Mouse (Mus musculus) cortical plate, adult 2 months (tissue): ENCODE results near the gene Mrpl2. TPM values are rescaled to one million over a fixed set of nuclear protein-coding genes. Genes with fewer than 3 reads are reported as not detected.

Experiments used
- H3K27ac ChIP-seq: fragments of 200-500 bp; 2 replicates; pipeline ENCODE4 v1.5.1; 2012; ENCODE audit warnings: low read length, control low read depth, inconsistent platforms; ENCODE audit not compliant: insufficient read depth
- H3K4me1 ChIP-seq: fragments of 200-500 bp; 2 replicates; pipeline ENCODE4 v1.6.1; 2011; ENCODE audit warnings: low read length; ENCODE audit not compliant: control insufficient read depth, insufficient read depth
- H3K4me3 ChIP-seq: fragments of 200-500 bp; 2 replicates; pipeline ENCODE4 v1.5.1; 2011; ENCODE audit warnings: mild to moderate bottlenecking, low read length, control low read depth; ENCODE audit not compliant: insufficient read depth
- CTCF ChIP-seq: fragments of 200-500 bp; IDR thresholded peaks from 2 replicates; pipeline ENCODE4 v1.5.1; 2011; ENCODE audit warnings: mild to moderate bottlenecking, control low read depth, low read length; ENCODE audit not compliant: insufficient read depth; ENCODE audit errors: extremely low read depth
- POLR2A ChIP-seq: fragments of 200-500 bp; IDR thresholded peaks from 2 replicates; pipeline ENCODE4 v1.6.1; 2011; ENCODE audit warnings: mild to moderate bottlenecking, low read length, control low read depth; ENCODE audit not compliant: insufficient read depth; ENCODE audit errors: extremely low read depth
- polyA plus RNA-seq: library from polyadenylated mRNA; depleted of rRNA; stranded (reverse); fragments of >200 nt; gene quantifications from 2 replicates; pipeline ENCODE4 v1.2.3, GENCODE M21; 2012

Gene Mrpl2
- polyA plus RNA-seq, 1 experiment: 46.2 TPM

DNA sequence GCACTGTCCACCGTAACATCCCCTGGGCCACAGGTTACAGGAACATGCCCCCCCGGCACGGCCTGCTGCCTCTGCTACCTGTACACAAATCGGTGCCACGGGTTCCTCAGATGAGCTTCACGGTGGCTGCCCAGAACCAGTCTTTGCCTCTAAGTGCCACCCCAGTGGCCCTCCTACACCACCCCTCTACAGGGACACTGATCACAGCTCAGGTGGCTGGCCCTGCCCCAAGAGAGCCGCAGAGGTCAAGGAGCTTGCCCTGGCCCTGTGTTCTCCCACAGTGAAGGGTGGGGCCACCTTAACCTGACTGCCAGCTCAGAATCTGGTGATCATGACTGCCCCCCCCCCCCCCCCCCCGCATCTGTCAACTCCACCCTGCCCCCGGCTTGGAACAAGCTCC lies 32.4 kb downstream of the Mrpl2 start, which contains the start of gene Mea1:
Gene Mea1 (plus strand): TSS at position 378 of the 400 bp plus-strand sequence.
- Histone ChIP-seq H3K27ac (no peak within 1 kb of the TSS), H3K4me1 (peaks cover 3% of the 10 kb centered on the region; the same call in 1 of the 2 replicates), H3K4me3 (peak within 1 kb of the TSS; percentile 89)
- TF ChIP-seq POLR2A (no peak), CTCF (no peak)

DNA sequence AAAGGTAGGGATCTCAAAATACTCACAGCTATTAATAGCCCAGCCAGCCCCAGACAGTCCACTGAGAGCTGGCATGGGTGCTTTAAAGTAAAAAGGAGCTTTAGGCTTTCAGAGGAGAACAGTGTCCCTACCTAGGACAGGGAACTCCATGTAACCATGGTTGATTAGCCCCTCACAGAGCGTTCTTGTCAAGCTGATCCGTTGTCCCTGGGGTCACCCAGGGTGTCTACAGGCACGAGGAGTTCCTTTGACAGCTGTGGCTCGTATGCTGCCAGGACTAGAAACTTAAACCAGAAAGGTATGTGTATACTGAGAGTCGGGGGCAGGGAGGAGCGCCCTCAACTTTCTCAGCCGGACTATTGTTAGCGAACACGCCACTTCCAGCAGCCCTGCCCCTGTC lies 32.9 kb downstream of the Mrpl2 start:
- Histone ChIP-seq H3K4me1 (peaks cover 3% of the 10 kb centered on the region; the same call in 1 of the 2 replicates), H3K27ac (no peak overlapping the region), H3K4me3 (peak overlapping the region; percentile 89; the same call in 1 of the 2 replicates)
- TF ChIP-seq CTCF: no peak
- TF ChIP-seq POLR2A: no peak

DNA sequence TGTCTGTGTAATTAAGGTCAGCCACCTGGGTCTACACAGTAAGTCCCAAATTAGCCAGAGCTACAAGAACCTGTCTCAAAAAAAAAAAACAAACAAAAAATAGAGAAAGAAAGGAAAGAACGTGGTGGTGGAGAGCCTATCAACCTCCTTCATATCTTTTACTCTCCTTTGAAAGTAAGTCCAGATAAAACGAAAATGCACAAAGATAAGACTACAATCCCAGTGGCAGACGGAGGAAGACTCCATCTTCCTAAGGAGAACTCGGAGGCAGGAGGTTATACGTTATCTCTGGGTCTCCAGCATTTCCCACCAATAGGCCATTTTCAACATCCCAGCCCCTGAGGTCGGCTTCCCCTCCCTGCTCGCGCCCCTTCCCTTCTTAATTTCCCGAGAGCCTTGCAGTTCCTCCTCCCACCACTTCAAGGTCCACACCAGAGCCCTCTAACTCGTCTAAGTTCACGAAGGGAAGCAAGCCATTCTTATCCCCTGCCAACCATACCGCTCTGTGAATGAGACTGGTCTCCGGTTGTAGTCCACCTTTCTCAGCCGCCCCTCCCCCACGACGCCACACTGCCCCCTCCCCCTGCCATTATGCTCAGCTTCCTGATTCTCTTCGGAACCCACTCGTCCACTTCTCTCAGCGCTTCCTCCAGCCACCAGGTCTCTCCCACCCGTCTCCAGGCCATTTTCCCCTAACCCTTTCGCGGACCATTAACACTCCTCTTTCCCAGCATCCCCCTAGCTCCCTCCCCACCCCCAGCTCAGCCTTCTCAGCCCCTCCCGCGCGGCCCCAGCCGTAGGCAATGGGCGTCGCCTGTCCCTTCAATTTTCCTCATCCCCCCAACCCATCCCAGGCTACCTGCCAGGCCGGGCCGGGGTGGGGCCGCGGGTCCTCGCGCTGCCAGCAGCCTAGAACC lies 34.1 kb downstream of the Mrpl2 start:
- TF ChIP-seq POLR2A (no peak), CTCF (no peak)
- peak overlapping the region; percentile 89 for H3K4me3 ChIP-seq
- H3K4me1 ChIP-seq: peaks cover 3% of the 10 kb centered on the region; the same call in 1 of the 2 replicates
- no peak overlapping the region for H3K27ac ChIP-seq

DNA sequence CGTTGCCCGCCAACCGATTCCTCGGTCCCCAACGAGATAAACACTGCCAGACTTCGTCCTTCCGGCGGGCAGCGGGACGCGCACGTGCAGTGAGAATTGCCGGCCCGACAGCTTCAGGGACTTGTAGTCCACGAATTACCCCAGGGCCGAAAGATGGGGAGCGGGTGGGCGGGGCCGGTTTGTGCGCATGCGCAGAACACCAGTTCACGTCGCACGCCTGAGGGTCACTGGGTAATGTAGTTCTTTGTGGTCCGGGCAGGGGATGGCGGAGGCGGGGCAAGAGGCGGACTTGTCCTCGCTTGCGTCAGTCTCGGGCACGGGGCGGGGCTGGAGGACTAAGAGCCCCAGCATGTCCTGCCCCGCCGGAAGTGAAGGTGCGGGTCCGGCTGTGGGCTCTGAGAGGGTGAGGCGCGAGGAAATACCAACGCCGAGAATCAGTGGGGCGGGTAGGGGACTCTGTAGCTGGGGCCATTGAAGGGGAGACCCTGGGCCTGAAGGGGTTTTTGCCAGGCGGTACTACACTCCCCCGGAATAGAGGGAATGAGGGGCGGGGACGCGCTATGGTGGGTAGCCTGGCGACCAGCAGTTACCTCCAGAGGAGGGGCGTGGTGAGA lies 34.8 kb downstream of the Mrpl2 start, which contains the start of gene Klhdc3:
Gene Klhdc3 (minus strand): TSS at position 155 of the 614 bp plus-strand sequence.
- Histone ChIP-seq H3K4me1 (peaks cover 3% of the 10 kb centered on the region; the same call in 1 of the 2 replicates), H3K4me3 (peak within 1 kb of the TSS; percentile 89), H3K27ac (no peak within 1 kb of the TSS)
- no peak for TF ChIP-seq CTCF
- peak; percentile 53 for TF ChIP-seq POLR2A

GRCm38 (mm10) chr17:46681466-46682118 lies 35.6 kb downstream of the Mrpl2 start:
- Histone ChIP-seq H3K4me1 (peaks cover 3% of the 10 kb centered on the region; the same call in 1 of the 2 replicates), H3K4me3 (peak overlapping the region; percentile 89), H3K27ac (no peak overlapping the region)
- TF ChIP-seq CTCF (no peak), POLR2A (no peak)

- Histone ChIP-seq H3K27ac (no peak overlapping the region), H3K4me1 (peaks cover 3% of the 10 kb centered on the region; the same call in 1 of the 2 replicates), H3K4me3 (no peak overlapping the region)
- no peak for TF ChIP-seq POLR2A
- TF ChIP-seq CTCF: no peak
Observed at GRCm38 (mm10) chr17:46682654-46683389, 36.8 kb downstream of the Mrpl2 start.

GRCm38 (mm10) chr17:46685913-46686312 lies 39.9 kb downstream of the Mrpl2 start:
- TF ChIP-seq CTCF (no peak), POLR2A (no peak)
- no peak overlapping the region for H3K27ac ChIP-seq
- H3K4me3 ChIP-seq: no peak overlapping the region
- H3K4me1 ChIP-seq: no peaks in the 10 kb centered on the region

DNA sequence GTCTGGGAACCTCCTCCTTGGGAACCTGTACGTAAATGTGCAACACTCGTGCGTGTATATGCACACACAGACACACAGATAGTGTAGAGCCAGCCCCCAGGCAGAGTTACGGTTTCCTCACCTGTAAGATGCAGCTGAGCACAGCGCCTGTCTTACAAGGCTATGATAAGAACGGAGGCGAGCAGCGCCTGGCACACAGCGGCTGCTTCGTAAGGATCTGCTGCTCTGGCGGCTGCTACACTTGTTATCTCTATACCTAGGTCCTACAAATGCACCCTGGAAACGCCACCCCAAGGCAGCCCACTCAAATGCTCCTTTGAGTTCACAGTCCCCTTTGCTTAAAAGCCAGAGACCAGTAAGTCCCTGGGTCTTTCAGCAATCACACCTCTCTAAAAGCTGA lies 44.6 kb downstream of the Mrpl2 start:
- no peak overlapping the region for H3K27ac ChIP-seq
- TF ChIP-seq CTCF (no peak), POLR2A (no peak)
- H3K4me1 ChIP-seq: no peaks in the 10 kb centered on the region
- no peak overlapping the region for H3K4me3 ChIP-seq
